ENCODE assay signal across 10 mouse cellular contexts in the genomic region with DNA sequence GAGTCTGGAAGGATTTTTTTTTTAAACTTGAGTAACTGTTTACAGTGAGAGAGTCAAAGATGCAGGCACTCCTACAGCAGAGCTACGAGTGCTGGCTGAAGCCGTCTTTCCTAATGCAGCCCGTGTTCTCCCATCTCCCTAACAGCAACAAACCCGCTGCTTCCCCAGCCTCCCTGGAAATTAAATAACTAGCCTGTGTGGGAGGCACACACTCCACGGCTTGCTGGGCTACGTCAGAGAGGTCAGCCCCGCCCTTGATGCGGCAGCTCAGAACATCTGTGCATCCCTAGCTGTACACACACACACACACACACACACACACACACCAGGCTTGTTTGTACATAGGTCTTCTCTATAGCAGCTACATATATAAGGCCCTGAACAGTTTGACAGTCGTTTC. TPM values are rescaled to one million over a fixed set of nuclear protein-coding genes. Genes with fewer than 3 reads are reported as not detected.
DNase-seq lines count a peak whose midpoint lies in the region; ATAC-seq and TF ChIP-seq lines count a peak whose summit lies in the region.
"Had no signal": no experiment of that assay in that cellular context is flagged by ENCODE, and none has a peak within 500 bp of the region (broad histone marks: within the 10 kb centered on the region; RNA-seq: fewer than 3 reads in every experiment).

No protein-coding gene starts in this region.

- H3K4me3 ChIP-seq in kidney, embryonic 15.5 days (replicated peaks), result no peak overlapping the region
- H3K4me3 ChIP-seq in neural tube, embryonic 11.5 days (ENCODE audit: low read depth, low read length), result no peak overlapping the region
- H3K4me3 ChIP-seq in stomach, postnatal 0 days (ENCODE audit: low read depth, low read length), result no peak overlapping the region
- H3K4me3 ChIP-seq: liver, embryonic 13.5 days had no signal

- peaks cover 17% of the 10 kb centered on the region for H3K4me1 ChIP-seq in kidney, embryonic 15.5 days
- peaks cover 18% of the 10 kb centered on the region; the same call in 1 of the 2 replicates for H3K4me1 ChIP-seq in neural tube, embryonic 11.5 days (ENCODE audit: control insufficient read depth, insufficient read depth, low read length)
- H3K4me1 ChIP-seq in stomach, postnatal 0 days (replicated peaks; ENCODE audit: control insufficient read depth, insufficient read depth), result no peaks in the 10 kb centered on the region
- H3K4me1 ChIP-seq: liver, embryonic 13.5 days had no signal

- DNase-seq in adrenal gland, postnatal 10 days, result peak; percentile 13
- DNase-seq in adrenal gland, postnatal 25 days, result no peak
- no peak for DNase-seq in kidney, postnatal 14 days
- DNase-seq in neural tube, embryonic 11.5 days (ENCODE audit: low spot score), result peak; percentile 52
- DNase-seq in neural tube, embryonic 10.5 days (ENCODE audit: extremely low spot score, low spot score), result no peak
- DNase-seq in stomach, postnatal 0 days (ENCODE audit: low spot score), result peak; percentile 21
- no peak for DNase-seq in spleen, postnatal 4 days (ENCODE audit: low spot score in 2 of 2)
- DNase-seq: liver, embryonic 13.5 days; thymus, adult 18-20 months had no signal

- H3K9ac ChIP-seq in kidney, embryonic 15.5 days, result no peak overlapping the region
- H3K9ac ChIP-seq in neural tube, embryonic 11.5 days (ENCODE audit: low read length), result no peak overlapping the region
- no peak overlapping the region for H3K9ac ChIP-seq in stomach, postnatal 0 days (ENCODE audit: low read length)
- H3K9ac ChIP-seq: liver, embryonic 13.5 days had no signal

- H3K4me2 ChIP-seq in kidney, embryonic 15.5 days, result 0 out of 2 replicates have a peak overlapping the region, but pooled peaks have one; percentile 5
- no peak overlapping the region for H3K4me2 ChIP-seq in neural tube, embryonic 11.5 days (ENCODE audit: low read depth)
- H3K4me2 ChIP-seq in stomach, postnatal 0 days (replicated peaks; ENCODE audit: low read depth), result peak overlapping the region; percentile 14; the same call in 1 of the 2 replicates
- H3K4me2 ChIP-seq: liver, embryonic 13.5 days had no signal

- no peaks in the 10 kb centered on the region for H3K36me3 ChIP-seq in kidney, embryonic 15.5 days
- H3K36me3 ChIP-seq in neural tube, embryonic 11.5 days (ENCODE audit: control insufficient read depth, insufficient read depth, low read length), result no peaks in the 10 kb centered on the region
- H3K36me3 ChIP-seq in stomach, postnatal 0 days (ENCODE audit: control insufficient read depth, insufficient read depth, low read length), result no peaks in the 10 kb centered on the region
- H3K36me3 ChIP-seq: liver, embryonic 13.5 days had no signal

- no peak for TF ChIP-seq CTCF in stomach, postnatal 0 days (IDR thresholded peaks at IDR 0.05; ENCODE audit: low read depth)

- no peaks in the 10 kb centered on the region for H3K9me3 ChIP-seq in kidney, embryonic 15.5 days (replicated peaks)
- no peaks in the 10 kb centered on the region for H3K9me3 ChIP-seq in neural tube, embryonic 11.5 days (ENCODE audit: control insufficient read depth, low read length)
- no peaks in the 10 kb centered on the region for H3K9me3 ChIP-seq in stomach, postnatal 0 days (ENCODE audit: control insufficient read depth, low read length)
- H3K9me3 ChIP-seq: liver, embryonic 13.5 days had no signal

- ATAC-seq in kidney, embryonic 15.5 days (replicated peaks; ENCODE audit: low FRiP score), result 0 out of 2 replicates have a peak, but pooled peaks have one; percentile 12
- no peak for ATAC-seq in neural tube, embryonic 11.5 days (ENCODE audit: insufficient read depth, low FRiP score, low TSS enrichment)
- ATAC-seq in stomach, postnatal 0 days (ENCODE audit: low FRiP score, low TSS enrichment), result peak; percentile 61; the same call in 1 of the 2 replicates

- H3K27ac ChIP-seq in kidney, embryonic 15.5 days, result no peak overlapping the region
- H3K27ac ChIP-seq in neural tube, embryonic 11.5 days (ENCODE audit: low read depth, low read length), result no peak overlapping the region
- H3K27ac ChIP-seq in stomach, postnatal 0 days (replicated peaks), result peak overlapping the region; percentile 40; the same call in 1 of the 2 replicates
- H3K27ac ChIP-seq: liver, embryonic 13.5 days had no signal

- no peaks in the 10 kb centered on the region for H3K27me3 ChIP-seq in kidney, embryonic 15.5 days
- H3K27me3 ChIP-seq in neural tube, embryonic 11.5 days (ENCODE audit: control insufficient read depth, insufficient read depth, low read length), result no peaks in the 10 kb centered on the region
- no peaks in the 10 kb centered on the region for H3K27me3 ChIP-seq in stomach, postnatal 0 days (ENCODE audit: control insufficient read depth, insufficient read depth, low read length)
- H3K27me3 ChIP-seq: liver, embryonic 13.5 days had no signal

- TF ChIP-seq EP300 in stomach, postnatal 0 days (optimal IDR thresholded peaks at IDR 0.05), result no peak

- WGBS in kidney, embryonic 15.5 days, result 24% methylated on average over 9 of the region's 9 CpGs
- WGBS in neural tube, embryonic 11.5 days, result 64% methylated on average over 9 of the region's 9 CpGs
- WGBS in stomach, postnatal 0 days, result 24% methylated on average over 9 of the region's 9 CpGs

RNA-seq across cellular contexts. Expression of gene Tshz3, which starts 22.9 kb away (rescaled TPM):
- 1 to 10 TPM; 5.1 to 6.1 TPM for total RNA-seq in adrenal gland, postnatal 10 days (2021)
- total RNA-seq in adrenal gland, postnatal 25 days (2021), result 4.2 and 4.7 TPM in 2 replicates
- polyA plus RNA-seq in kidney, embryonic 15.5 days (2015; fragmentation: Nextera tagmentation; extraction: Ambion mirVana), result 9.1 and 12.3 TPM in 2 replicates
- 15.2 and 16.3 TPM in 2 replicates for polyA plus RNA-seq in neural tube, embryonic 11.5 days (2014; fragmentation: Nextera tagmentation; extraction: Ambion mirVana)
- polyA plus RNA-seq in stomach, postnatal 0 days (2015; fragmentation: Nextera tagmentation; extraction: Ambion mirVana), result 4.3 and 4.4 TPM in 2 replicates

Comparison
In these comparisons a context has a peak if more than half of its experiments do, and no peak if none do; other contexts are left out.
1. DNase-seq: peak in adrenal gland, postnatal 10 days (single experiment), neural tube, embryonic 11.5 days (single experiment) and stomach, postnatal 0 days (single experiment); none in adrenal gland, postnatal 25 days (single experiment), kidney, postnatal 14 days (single experiment), neural tube, embryonic 10.5 days (single experiment) and spleen, postnatal 4 days (0 of 2).